Mouse (Mus musculus) c-Kit-positive CD71-positive TER-119-positive erythroid progenitor cells, embryonic 14.5 days (primary cell): Measurements from ENCODE around the gene Aldh18a1.

Experiments
- DNase-seq: peaks from one replicate; pipeline ENCODE4 v3.0.0-alpha.2; 2013; ENCODE audit warnings: low spot score

Aldh18a1 gene

GRCm38 (mm10) chr19:40526367-40527014, 61.8 kb downstream of the Aldh18a1 start:
- no peak for DNase-seq

- DNase-seq, result no peak
Measured at GRCm38 (mm10) chr19:40523431-40524005, 64.7 kb downstream of the Aldh18a1 start.

GRCm38 (mm10) chr19:40520403-40520802, 67.9 kb downstream of the Aldh18a1 start:
- no peak for DNase-seq

DNA sequence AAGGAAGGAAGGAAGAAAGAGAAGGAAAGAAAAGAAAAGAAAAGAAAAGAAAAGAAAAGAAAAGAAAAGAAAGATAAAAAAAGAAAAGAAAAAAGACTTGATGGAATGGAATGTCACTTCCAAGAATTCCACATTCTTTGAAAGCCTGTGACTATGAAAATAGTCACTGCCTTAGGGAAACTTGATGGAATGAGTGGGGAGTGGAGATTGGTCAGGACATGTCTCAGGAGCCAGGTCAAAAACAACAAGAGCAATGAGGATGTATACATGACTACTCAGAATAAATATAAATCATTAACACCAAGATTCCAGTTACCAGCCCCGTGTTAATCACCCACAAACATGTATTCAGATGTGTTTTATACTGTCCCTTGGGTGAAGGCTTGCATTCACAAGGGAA, 69.6 kb downstream of the Aldh18a1 start:
- DNase-seq, result no peak

GRCm38 (mm10) chr19:40515596-40515995, 72.7 kb downstream of the Aldh18a1 start:
- no peak for DNase-seq

DNA sequence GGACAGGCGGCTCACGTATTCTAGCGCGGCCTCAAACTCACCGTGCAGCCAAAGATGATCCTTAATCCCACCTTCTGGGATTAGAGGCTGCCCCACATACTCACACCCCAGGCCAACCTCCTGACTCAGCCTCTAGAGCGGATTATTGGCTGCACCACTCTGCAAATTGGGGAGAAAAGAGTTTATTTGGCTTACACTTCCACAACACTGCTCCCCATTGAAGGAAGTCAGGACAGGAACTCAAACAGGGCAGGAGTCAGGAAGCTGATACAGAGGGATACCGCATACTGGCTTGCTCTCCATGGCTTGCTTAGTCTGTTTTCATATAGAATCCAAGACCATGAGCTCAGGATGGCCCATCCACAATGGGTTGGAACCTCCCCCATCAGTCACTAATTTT, 73.9 kb downstream of the Aldh18a1 start:
- DNase-seq, result no peak

DNA sequence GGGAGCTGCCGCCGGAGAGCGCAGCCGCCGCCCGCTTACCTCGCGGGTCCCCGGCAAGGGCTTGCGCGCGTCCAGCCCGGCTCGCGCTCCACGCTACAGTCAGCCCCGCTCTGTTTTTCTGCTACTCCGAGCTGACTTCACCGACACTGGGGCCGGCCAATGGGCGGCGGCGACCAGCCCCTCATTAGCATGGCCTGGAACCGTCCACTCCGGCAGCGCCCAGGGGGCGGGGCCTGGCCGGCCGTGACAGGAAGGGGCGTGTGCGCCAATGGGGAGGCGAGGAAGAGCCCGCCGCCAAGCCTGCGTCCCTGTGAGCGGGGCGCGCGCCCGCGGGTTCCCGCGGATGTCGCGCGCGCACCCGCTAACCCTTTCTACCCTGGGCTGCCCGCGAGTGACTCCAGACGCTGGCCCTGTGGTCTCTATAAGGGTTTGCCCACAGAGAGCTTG, 74.6 kb downstream of the Aldh18a1 start, which contains the start of gene Sorbs1:
Gene Sorbs1 (minus strand): TSS at position 148 of the 447 bp plus-strand sequence.
- peak; percentile 97 for DNase-seq

GRCm38 (mm10) chr19:40512500-40513421, 75.5 kb downstream of the Aldh18a1 start:
- peak; percentile 47 for DNase-seq

DNA sequence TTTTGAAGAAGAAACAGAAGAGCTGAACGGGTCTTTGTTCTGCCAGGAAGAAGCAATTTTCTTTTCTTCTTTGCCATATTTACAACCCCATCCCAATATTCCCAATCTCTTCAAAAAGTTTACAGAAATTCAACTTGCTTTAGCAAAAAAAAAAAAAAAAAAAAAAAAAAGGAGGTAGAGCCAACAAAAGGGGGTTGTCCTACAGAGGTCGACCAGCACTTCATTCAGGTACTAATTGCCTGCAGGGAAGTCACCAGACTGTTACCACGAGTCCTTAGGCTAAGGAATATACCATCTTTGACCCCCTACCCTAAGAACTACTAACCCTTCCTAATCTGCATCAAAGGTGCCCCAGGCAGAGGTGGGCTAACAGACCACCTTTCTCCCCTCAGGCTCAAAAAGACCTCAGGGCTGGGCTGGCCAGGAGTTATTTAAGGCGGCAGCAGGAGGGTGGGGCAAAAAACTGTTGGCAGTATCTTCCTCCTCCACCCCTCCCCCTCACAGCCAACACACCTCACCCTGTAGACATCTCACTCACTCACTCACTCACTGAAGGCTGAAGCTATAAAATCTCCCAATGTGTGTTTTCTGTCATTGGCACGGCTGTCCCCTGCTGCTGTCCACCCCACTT, 76.5 kb downstream of the Aldh18a1 start:
- DNase-seq, result peak; percentile 74

- DNase-seq, result no peak
Measured at GRCm38 (mm10) chr19:40511100-40511439, 77.2 kb downstream of the Aldh18a1 start.

GRCm38 (mm10) chr19:40510387-40511099, 77.7 kb downstream of the Aldh18a1 start:
- DNase-seq, result no peak

DNA sequence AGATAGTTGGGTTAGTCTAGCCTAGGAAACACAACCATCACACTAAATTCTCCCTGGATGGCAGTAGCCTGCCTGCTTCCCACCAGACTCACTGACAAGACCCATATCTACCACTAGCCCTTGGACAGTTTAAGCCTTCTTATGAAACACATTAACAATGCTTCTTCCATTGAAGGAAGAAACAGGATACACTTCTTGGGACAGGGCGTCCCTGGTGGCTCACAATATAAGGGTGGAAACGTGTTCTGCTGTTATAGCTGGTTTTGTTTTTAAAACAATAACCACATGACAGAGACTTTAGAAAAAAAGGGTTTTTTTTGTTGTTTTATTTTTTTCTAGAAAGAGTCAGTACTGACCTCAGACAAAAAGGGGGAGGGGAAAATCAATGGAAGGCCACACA, 79.0 kb downstream of the Aldh18a1 start:
- no peak for DNase-seq

- no peak for DNase-seq
Measured at GRCm38 (mm10) chr19:40508851-40509250, 79.4 kb downstream of the Aldh18a1 start.

DNA sequence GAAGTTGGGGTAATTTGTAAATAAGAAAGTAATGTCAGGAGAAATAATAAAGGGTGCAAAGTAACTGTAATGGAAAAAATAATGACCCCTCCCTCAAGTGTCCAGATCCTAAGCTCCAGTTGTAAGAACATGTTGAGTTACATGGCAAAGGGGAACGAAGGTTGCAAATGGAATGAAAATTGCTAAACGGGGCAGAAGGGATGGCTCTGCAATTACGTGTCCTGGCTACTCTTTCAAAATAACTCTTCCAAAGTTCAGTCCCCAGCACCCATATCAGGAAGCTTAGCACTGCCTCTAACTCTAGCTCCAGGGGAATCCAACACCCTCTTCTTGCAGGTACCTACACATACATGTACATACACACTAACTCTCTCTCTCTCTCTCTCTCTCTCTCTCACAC, 81.3 kb downstream of the Aldh18a1 start:
- DNase-seq, result no peak

GRCm38 (mm10) chr19:40504336-40504735, 83.9 kb downstream of the Aldh18a1 start:
- DNase-seq, result no peak
